Mouse (Mus musculus): Measurements from ENCODE around the gene Ngef.

The Ngef gene

GRCm38 (mm10) chr1:87568398-87568797 lies 5.3 kb downstream of the Ngef start:
- in situ Hi-C loops (cut with MboI, MseI): no loop called here

- in situ Hi-C loops (cut with MboI, MseI): no loop called here
Observed at GRCm38 (mm10) chr1:87565760-87566159, 7.9 kb downstream of the Ngef start.

GRCm38 (mm10) chr1:87562967-87563366 lies 10.7 kb downstream of the Ngef start:
- in situ Hi-C loops (cut with MboI, MseI): no loop called here

GRCm38 (mm10) chr1:87553586-87553985 lies 20.1 kb downstream of the Ngef start:
- in situ Hi-C loops (cut with MboI, MseI): loop anchor here (10.0 kb wide), 1 partner anchor 771 kb away; no protein-coding TSS in a partner anchor

GRCm38 (mm10) chr1:87551008-87551407 lies 22.7 kb downstream of the Ngef start:
- in situ Hi-C loops (cut with MboI, MseI): loop anchor here (10.0 kb wide), 1 partner anchor 774 kb away; no protein-coding TSS in a partner anchor

GRCm38 (mm10) chr1:87541614-87542013 lies 32.1 kb downstream of the Ngef start:
- in situ Hi-C loops (cut with MboI, MseI): no loop called here

GRCm38 (mm10) chr1:87537008-87537407 lies 36.7 kb downstream of the Ngef start:
- in situ Hi-C loops (cut with MboI, MseI): no loop called here

GRCm38 (mm10) chr1:87534118-87534517 lies 39.6 kb downstream of the Ngef start:
- in situ Hi-C loops (cut with MboI, MseI): no loop called here

- in situ Hi-C loops (cut with MboI, MseI): no loop called here
Observed at GRCm38 (mm10) chr1:87532346-87532745, 41.3 kb downstream of the Ngef start.

GRCm38 (mm10) chr1:87527191-87527590 lies 46.5 kb downstream of the Ngef start:
- in situ Hi-C loops (cut with MboI, MseI): no loop called here

GRCm38 (mm10) chr1:87525041-87525440 lies 48.6 kb downstream of the Ngef start:
- in situ Hi-C loops (cut with MboI, MseI): no loop called here

GRCm38 (mm10) chr1:87521523-87521922 lies 52.1 kb downstream of the Ngef start:
- in situ Hi-C loops (cut with MboI, MseI): no loop called here

- in situ Hi-C loops (cut with MboI, MseI): no loop called here
Observed at GRCm38 (mm10) chr1:87520467-87520866, 53.2 kb downstream of the Ngef start.

GRCm38 (mm10) chr1:87510845-87511244 lies 62.8 kb downstream of the Ngef start:
- in situ Hi-C loops (cut with MboI, MseI): no loop called here

GRCm38 (mm10) chr1:87510166-87510691 lies 63.4 kb downstream of the Ngef start:
- in situ Hi-C loops (cut with MboI, MseI): no loop called here

GRCm38 (mm10) chr1:87509561-87510165 lies 64.0 kb downstream of the Ngef start, which contains the start of gene Neu2:
Neu2 (plus strand) TSS chr1:87509889.
- in situ Hi-C loops (cut with MboI, MseI): no loop called here

GRCm38 (mm10) chr1:87508591-87509560 lies 64.8 kb downstream of the Ngef start:
- in situ Hi-C loops (cut with MboI, MseI): no loop called here

GRCm38 (mm10) chr1:87507857-87508256 lies 65.8 kb downstream of the Ngef start:
- in situ Hi-C loops (cut with MboI, MseI): no loop called here

- in situ Hi-C loops (cut with MboI, MseI): no loop called here
Observed at GRCm38 (mm10) chr1:87505524-87505923, 68.1 kb downstream of the Ngef start.

- in situ Hi-C loops (cut with MboI, MseI): loop anchor here (5.0 to 25.0 kb wide), 2 partner anchors 104 to 1294 kb away; no protein-coding TSS in a partner anchor
Observed at GRCm38 (mm10) chr1:87493542-87493941, 80.1 kb downstream of the Ngef start.

GRCm38 (mm10) chr1:87492285-87492684 lies 81.4 kb downstream of the Ngef start:
- in situ Hi-C loops (cut with MboI, MseI): loop anchor here (5.0 to 25.0 kb wide), 2 partner anchors 105 to 1295 kb away; no protein-coding TSS in a partner anchor

GRCm38 (mm10) chr1:87486386-87486785 lies 87.3 kb downstream of the Ngef start:
- in situ Hi-C loops (cut with MboI, MseI): loop anchor here (5.0 to 25.0 kb wide), 2 partner anchors 49 to 1301 kb away; no protein-coding TSS in a partner anchor
